Mouse (Mus musculus): ENCODE results near the gene Foxn3.

Foxn3 gene

DNA sequence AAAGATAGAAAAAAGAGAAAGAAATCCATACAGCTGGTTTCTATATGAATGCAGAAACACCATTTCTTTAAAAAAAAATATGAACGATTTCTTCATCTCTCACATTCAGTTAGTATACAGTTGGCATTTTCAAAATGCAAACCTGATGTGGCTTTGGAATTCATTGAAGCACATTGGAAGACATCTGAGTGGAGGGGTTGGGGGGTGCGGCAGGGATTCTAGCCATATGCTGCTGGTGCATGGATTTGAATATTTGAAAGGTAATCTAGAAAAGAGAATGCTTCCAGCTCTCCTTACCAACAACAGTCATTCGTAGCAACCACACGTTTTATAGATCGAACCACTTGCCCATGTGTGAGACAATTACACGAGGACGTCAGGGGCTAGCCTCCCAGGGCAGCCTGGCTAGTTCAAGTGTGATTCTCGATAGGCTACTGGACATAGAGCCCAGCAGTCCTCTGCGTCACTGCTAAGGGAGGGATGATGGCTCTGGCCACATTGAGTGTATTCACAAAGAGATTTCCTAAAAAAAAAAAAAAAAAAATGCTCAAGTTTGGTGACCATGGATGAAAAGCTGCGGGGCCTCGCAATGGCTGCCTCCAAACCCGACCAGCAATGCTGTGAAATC is 96.0 kb downstream of the Foxn3 start:
- no peak for DNase-seq (ENCODE audit: low spot score in 2 of 2)

DNA sequence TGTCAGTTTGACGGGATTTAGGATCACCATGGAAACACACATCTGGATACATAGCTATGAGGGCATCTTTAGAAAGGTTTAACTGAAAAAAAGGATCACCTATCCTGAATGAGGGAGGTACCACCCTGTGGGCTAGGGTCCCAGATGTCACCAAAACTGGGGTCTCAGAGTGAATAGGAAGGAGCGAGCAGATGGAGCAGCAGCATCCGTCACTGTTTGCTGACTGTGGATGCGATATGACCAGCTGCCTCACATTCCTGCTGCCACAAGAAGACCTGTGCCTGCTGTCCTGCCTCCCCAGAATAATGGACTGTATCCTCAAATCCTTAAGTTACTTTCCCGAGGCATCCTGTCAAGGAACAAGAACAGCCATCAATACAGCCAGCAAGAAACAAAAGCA is 97.0 kb downstream of the Foxn3 start:
- DNase-seq (ENCODE audit: low spot score in 2 of 2) = no peak

DNA sequence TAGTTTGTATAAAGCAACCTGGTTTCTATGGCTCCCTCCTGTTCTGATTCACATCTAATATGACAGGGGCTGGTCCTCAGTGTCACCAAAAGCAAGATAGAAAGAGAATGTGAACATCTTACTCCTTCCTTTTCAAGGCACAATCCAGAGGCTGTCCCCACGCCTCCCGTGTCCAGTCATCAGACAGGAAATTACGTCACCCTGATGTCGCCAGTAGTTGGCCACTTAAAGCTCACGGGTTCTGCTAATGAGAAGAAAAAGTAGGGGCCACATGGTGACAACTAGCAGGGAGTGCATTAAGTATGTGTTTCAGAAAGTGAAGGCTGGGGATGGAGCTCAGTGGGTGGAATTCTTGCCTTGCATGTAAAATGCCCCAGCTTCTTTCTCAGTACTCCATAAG is 99.1 kb downstream of the Foxn3 start:
- DNase-seq (ENCODE audit: low spot score in 2 of 2) = no peak

DNA sequence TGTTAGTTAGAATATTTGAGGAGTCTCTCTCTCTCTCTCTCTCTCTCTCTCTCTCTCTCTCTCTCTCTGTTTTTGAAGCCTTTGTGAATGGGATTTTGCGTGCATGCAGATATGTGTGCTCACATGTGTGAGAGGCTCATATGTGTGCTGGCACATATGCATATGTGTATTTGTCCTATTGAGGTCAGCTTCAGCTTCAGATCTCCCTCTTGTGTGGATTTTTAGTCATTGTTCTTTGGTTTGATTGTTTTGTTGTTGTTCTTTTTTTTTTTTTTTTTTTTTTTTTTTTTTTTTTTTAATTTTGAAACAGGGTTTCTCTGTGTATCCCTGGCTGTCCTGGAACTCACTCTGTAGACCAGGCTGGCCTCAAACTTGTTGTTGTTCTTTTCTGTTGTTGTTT is 100.5 kb downstream of the Foxn3 start:
- DNase-seq (ENCODE audit: low spot score in 2 of 2) = no peak

DNA sequence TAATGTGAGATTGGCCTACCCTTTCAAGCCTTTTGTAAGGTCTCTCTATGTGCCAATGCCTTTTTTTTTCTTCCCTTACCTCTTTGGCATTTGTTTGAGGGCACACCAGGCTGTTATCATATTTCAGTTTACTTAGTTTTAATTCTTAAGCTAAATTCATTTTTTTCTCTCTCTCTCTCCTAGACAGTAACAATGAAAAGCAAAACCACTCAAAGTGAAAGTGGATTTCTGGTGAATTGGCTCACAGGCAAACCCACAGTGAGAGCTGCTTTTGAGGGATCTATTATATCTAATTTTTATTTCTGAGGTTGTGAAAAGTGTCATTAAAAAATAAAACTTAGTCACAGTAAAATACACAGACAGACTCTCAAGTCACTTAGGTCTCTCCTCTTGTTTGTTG is 101.1 kb downstream of the Foxn3 start:
- DNase-seq (ENCODE audit: low spot score in 2 of 2) = no peak

DNA sequence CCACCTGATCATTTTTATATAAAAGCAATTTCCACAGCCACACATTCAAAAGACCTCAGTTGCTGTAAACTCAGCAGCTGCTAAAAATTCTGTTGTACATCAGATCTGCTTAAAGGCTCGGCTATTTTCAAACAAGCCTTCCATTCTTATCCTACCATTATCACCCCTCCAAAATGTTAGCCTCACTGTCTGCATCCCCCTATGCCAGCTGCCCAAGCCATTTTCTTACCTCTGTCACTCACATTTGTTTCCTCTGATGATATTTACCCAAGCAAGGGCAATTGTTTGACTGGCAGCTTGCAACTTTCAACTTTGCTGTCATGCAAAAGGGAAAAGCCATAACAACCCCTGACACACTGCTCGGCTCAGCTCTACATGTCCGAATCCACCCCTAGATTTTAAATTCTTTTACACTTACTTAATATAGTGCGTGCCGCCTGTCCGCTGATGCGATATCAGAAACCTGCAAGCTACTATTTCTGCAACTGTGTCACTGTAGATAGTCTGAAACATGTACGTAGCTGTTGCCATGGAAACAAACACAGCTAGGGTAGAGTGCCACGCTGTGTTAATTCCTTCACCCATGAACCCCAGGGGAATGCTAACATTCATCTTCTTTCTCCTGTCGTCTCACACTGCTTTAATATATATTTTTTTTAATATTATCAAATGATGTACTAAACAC is 105.7 kb downstream of the Foxn3 start:
- DNase-seq (ENCODE audit: low spot score in 2 of 2) = peak in 1 of 2 experiments; percentile 23

DNA sequence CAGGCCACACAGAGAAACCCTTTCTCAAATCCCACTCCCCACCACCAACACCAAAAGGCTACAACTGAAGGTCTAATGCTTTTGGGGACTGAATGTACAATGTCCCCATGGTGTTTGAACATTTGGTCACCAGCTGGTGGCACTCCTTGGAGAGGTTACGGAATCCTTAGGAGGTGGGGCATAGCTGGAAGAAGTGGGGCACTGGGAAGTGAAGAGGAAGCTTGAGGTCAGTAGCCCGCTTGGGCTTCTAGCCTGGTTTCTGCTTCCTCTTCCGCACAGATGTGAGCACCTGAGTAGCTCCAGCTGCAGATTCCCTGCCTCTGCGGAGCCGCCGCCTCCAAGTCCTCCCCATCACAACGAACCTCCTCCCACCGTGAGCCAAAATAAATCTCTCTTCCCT is 107.8 kb downstream of the Foxn3 start:
- DNase-seq (ENCODE audit: low spot score in 2 of 2) = no peak

DNA sequence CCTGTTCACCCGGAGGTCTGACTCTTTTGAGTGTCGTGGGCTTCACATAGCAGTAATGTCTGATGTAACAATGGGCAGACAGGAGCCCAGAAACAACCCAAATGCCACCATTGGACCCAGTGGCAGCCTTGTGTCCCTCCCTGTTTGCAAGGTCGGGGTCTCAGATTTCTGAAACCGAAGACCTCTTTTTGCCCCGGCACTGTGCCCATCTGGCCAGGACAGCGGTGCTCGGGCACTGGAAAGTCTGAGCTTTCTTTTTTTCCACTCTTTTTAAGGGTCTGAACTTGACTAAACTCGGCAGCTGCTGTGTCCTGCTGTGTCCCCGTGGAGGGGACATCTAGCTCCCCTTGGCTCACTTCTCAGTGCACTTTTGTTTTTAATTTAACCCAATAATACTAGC is 109.0 kb downstream of the Foxn3 start:
- no peak for DNase-seq (ENCODE audit: low spot score in 2 of 2)

DNA sequence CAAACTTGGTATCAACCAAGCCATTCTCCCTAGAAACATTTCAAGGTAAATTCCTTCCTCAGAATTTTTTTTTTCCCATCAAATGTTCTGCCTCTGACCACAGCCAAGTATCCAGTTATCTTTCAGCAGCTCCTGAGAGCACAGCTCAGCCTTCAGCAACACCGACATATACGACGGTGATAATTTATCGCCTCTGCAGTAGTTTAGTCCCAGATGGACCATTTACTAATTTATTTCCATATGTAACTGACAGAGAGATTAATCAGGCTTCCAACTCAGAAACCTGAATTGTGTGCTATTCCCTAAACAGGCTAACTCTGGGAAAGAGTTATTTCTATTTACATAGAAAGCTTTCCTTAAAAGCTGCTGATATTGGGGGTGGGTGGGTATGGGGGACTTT is 109.6 kb downstream of the Foxn3 start:
- DNase-seq (ENCODE audit: low spot score in 2 of 2) = no peak

DNA sequence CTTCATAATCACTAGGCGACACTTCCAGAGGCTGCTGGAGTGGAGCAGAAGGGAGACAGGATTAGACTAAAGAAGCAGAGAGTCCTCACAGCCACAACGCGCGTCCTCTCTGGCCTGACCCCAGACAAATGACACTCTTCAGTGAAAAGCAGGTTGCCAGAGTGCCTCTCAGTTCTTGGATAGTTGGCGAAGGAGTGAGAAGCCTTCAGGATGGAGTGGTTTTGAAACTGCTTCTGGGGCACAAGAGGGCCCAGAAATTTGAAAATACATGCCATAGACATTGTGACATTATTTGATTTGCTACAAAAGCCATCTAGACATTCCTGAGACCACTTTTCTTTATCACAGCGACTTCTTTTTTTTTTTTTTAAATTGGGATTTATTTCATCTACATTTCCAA is 113.3 kb downstream of the Foxn3 start:
- DNase-seq (ENCODE audit: low spot score in 2 of 2) = no peak

DNA sequence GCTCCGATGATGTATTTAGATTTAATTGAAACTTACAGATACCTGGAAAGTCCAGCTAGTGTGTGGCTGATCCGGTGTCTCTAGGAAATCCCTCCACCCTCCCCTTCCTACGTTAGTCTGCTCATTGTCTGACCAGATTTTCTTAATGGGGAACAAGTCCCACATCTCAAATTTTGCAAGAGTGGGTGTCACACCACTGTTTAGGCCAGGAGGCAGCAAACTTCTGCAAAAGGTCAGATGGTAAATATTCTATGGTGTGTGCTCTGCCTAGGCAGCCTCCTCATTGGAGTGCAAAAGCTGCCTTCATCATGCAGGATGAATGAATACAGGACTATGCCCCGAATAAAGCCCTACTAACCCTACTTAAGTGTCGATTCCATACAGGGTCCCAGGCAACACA is 115.6 kb downstream of the Foxn3 start:
- no peak for DNase-seq (ENCODE audit: low spot score in 2 of 2)

DNA sequence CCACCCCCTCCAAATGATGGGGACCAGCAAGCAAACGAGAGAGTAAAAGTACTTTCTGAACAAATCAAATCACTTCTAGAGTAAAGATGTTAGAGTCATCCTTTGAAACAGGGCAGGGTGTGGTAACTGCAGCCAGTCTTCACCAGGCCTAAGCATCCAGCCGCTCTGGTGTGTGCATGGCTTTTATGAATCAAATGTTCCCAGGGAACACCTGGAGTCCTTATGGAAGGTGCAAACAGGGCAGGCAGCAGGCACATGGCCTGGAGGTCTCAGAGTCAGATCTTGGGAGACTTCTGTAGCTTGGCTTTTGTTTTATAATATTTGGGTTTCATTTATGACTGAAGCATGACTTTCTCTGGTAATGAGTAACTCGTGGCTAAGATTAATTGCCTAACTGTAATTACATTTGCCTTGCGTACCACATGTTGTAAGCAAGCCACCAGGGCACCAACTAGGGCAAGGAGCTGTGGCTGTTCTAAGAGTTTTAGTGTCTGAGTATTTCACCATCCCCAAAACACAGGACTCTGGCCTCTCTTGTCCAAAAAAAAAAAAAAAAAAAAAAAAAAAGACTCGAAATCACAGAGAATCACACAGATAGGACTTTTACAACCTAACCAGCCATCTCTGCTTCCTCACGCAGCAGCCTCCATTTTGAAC is 118.2 kb downstream of the Foxn3 start:
- no peak for DNase-seq (ENCODE audit: low spot score in 2 of 2)

DNA sequence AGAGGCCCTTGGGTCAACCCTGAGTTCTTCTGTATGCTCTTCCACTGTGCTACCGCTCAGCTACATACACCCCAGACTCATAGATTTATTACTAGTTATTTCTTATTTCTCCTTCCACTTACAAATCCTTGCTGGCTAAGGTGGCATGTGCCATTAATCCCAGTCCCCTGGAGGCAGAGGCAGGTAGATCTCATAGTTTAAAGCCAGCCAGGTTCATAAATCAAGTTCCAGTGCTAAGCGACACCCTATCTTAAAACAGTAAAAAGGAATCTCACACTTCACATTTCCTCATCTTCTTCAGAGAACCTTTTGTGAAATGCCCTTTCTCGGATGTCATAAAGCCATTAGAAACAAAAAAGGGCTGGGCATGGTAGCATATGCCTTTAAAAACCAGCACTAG is 120.6 kb downstream of the Foxn3 start:
- DNase-seq (ENCODE audit: low spot score in 2 of 2) = no peak

DNA sequence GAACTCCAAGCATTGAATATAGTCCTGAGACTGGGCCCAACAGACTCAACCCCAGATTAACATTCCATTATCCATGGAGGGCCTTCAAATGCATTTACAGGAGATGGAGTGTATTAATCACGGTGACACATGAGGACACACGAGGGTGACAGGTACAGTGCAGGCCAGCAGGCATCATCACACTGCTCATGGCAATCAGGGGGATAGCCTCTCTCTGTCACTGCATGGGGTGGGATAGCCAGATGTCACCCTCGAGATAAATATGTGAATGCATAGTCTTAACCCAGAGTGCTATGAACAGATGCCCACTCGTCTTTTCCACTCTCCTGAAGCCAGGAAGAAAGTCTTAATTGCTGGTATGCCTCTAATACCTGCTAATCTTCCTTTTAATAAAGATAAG is 122.4 kb downstream of the Foxn3 start:
- DNase-seq (ENCODE audit: low spot score in 2 of 2) = no peak

DNA sequence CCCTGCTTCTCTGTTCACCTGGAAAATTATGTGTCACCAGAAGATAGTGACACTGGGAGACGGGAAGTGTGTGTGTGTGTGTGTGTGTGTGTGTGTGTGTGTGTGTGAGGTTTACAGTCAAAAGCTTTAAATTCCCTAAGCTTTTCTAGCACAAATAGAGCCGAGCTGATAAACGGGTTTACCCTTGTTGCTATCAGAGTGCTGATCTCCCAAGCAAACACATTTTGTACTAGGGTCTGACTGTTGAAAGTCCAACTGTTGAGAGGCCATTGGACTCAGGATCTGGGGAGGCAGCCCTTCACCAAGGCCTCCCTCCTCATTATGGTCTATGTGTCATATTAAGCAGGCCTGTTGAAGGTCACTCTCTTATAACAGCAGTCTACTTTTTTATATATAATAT is 123.4 kb downstream of the Foxn3 start:
- DNase-seq (ENCODE audit: low spot score in 2 of 2) = no peak

DNA sequence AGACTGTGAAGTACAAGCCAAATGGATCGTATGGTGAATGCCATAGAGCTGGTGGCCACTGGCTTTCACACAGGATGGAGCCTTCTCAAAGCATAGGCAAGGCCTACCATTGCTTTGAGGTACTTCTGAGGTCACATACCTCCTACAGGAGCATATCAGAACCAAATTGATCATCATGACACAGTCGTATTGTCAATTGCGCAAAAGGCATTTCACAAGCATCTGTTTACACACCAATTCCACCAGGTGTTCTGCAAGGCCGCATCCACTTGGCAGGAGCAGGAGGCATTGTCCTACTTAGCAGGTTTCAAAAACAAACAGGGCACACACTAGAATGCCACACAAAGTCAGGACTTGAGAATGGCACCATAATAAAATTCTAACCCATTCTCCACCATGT is 128.2 kb downstream of the Foxn3 start:
- no peak for DNase-seq (ENCODE audit: low spot score in 2 of 2)

DNA sequence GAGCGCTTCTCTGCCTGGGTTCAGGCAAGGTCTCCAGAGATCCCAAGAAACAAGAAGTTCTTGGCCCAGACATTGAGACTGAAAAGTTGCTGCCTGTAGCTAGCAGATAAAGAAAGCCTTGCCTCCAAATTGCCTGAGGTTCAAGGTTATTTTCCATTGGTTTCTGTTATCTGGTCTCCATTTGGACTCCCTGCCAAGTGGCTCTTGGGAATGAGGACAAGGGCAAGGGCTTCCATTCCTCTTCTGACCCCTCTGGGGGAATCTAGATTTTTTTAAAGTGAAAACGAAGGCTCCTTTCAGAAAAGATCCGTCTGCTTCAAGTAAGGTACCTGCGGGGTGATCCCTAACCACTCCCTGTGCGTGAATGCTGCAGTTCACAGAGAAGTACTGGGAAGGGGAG is 130.0 kb downstream of the Foxn3 start:
- DNase-seq (ENCODE audit: low spot score in 2 of 2) = no peak

DNA sequence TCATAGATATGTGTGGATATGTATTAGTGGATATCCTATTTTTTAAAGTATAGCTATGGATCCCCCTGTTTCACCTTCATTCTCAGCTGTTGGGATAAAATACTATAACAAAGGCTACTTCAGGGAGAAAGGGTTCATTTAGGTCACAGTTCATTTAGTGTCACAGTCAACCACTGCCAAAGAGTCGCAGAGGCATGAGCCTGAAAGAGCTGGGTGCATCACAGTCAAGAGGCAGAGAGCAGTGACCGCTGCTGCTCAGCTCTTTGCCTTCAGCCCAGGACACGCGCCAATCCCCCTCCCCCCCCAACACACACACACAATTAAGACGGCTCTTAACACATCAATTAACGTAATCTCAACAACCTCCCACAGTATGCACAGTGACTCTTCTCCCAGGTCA is 131.8 kb downstream of the Foxn3 start:
- no peak for DNase-seq (ENCODE audit: low spot score in 2 of 2)

DNA sequence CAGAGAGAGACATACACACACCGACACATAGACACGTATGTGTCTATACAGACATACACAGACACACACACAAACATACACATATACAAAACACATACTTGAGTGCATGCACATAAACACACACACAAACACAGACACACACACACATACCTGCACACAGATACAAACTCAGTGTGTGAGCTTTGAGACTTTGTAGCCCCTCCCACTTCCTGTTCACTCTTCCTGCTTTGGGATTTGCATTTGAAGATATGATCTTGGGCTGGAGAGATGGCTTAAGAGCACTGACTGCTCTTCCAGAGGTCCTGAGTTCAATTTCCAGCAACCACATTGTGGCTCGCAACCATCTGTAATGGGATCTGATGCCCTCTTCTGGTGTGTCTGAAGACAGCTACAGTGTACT is 132.4 kb downstream of the Foxn3 start:
- no peak for DNase-seq (ENCODE audit: low spot score in 2 of 2)

DNA sequence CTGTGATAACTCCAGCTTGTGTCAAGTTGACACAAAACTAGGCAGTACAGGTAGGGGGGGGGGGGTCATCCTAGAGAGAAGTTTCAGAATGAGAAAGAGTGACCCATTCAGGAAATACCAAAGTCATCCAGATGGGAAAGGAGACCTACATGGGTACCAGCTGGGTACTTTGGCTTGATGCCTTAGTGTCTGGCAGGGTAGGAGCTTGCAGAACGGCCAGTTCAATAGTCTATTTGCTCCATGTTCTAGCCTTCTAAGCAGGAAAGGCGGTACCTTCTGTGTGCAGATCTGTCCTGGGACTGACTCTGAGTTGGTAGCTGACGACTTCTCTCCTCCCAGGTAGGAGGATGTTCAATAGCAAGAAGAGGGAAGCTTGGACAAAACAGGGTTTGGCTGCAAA is 134.3 kb downstream of the Foxn3 start:
- DNase-seq (ENCODE audit: low spot score in 2 of 2) = no peak

DNA sequence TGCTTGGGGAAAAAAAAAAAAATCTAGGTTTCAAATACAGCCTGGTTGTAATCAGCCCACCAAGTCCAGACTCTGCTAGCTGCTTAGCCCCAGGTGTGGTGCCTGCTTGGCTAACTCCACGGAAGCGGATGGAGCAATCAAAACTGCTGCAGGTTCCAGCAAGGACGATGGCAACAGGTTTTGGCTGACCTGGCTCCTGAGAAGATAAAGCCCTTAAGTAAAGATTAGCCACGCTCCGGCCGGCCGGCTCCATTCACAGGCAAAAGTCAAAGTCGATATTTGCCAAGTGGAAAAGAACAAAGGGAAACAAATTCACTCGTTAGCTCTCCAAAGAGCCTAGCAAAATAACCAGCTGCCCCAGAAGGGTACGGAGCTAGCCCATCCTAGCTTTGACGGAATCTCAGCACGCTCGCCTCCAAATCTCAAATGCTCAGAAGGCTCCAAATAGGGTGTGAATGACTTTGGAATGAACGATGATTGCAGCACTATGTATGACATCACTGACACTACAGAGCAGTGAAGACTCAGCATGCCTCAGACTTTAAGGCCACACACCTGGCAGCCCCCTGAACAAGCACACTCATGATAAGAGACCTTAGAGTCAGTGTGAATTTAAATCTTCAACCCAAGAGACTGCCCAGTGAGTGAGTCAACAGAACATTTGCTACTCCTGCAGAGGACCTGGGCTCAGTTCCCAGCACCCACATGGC is 137.0 kb downstream of the Foxn3 start:
- no peak for DNase-seq (ENCODE audit: low spot score in 2 of 2)

DNA sequence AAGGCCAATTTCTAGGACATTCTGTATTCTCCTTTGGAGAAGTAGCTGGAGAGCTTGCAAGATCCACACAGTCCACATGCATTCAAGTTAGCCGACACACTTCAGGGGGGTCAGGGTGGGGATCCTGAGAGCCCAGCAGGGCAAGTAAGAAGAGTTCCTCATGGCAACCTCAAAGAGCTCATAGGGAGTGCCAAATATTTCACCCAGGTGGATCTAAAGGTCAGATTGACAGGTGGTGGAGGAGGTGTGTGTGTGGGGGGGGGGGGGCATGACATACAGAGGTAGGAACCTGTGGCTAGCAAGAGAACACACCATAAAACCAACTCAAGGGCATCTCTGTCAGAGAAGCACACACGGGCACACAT is 144.0 kb downstream of the Foxn3 start:
- no peak for DNase-seq (ENCODE audit: low spot score in 2 of 2)
